Mouse (Mus musculus): ENCODE results near the gene Fam189a1.

GRCm38 (mm10) chr7:65116903-65117302 is 39.5 kb downstream of the Fam189a1 start:
- TF ChIP-seq USF2 (IDR thresholded peaks at IDR 0.05; ENCODE audit: borderline replicate concordance in 1 of 2, insufficient read depth in 1 of 2, low read depth in 1 of 2, low read length in 2 of 2): no peak
- no peak for TF ChIP-seq USF1 (IDR thresholded peaks at IDR 0.05; ENCODE audit: low read depth, low read length)
- no peak for TF ChIP-seq CHD2 (IDR thresholded peaks at IDR 0.05; ENCODE audit: low read length)
- no peak for TF ChIP-seq CTCF (IDR thresholded peaks at IDR 0.05 in 2 of 3, conservative IDR thresholded peaks at IDR 0.05 in 1 of 3; ENCODE audit: control insufficient read depth in 1 of 3, insufficient read depth in 1 of 3, low read depth in 2 of 3, low read length in 3 of 3, poor library complexity in 1 of 3, severe bottlenecking in 1 of 3)
- no peak for TF ChIP-seq POLR2AphosphoS2 (IDR thresholded peaks at IDR 0.05; ENCODE audit: low read length)
- no peak for TF ChIP-seq GATA1 (IDR thresholded peaks at IDR 0.05; ENCODE audit: low read depth, low read length)
- TF ChIP-seq TCF12 (IDR thresholded peaks at IDR 0.05; ENCODE audit: low read depth, low read length): no peak
- no peak for TF ChIP-seq ZKSCAN1 (IDR thresholded peaks at IDR 0.05; ENCODE audit: low read depth, low read length)
- TF ChIP-seq SIN3A (IDR thresholded peaks at IDR 0.05; ENCODE audit: low read length): no peak
- TF ChIP-seq POLR2A (IDR thresholded peaks at IDR 0.05; ENCODE audit: control insufficient read depth in 1 of 2, insufficient read depth in 1 of 2, low read depth in 1 of 2, low read length in 2 of 2, poor library complexity in 1 of 2): no peak
- TF ChIP-seq TAL1 (IDR thresholded peaks at IDR 0.05; ENCODE audit: low read length): no peak
